Mouse (Mus musculus) cortical plate, adult 2 months (tissue): ENCODE measurements around the gene Cbx2.

ENCODE experiments used
- CTCF ChIP-seq: fragments of 200-500 bp; IDR thresholded peaks from 2 replicates; pipeline ENCODE4 v1.5.1; 2011; ENCODE audit warnings: mild to moderate bottlenecking, control low read depth, low read length; ENCODE audit not compliant: insufficient read depth; ENCODE audit errors: extremely low read depth
- POLR2A ChIP-seq: fragments of 200-500 bp; IDR thresholded peaks from 2 replicates; pipeline ENCODE4 v1.6.1; 2011; ENCODE audit warnings: mild to moderate bottlenecking, low read length, control low read depth; ENCODE audit not compliant: insufficient read depth; ENCODE audit errors: extremely low read depth

DNA sequence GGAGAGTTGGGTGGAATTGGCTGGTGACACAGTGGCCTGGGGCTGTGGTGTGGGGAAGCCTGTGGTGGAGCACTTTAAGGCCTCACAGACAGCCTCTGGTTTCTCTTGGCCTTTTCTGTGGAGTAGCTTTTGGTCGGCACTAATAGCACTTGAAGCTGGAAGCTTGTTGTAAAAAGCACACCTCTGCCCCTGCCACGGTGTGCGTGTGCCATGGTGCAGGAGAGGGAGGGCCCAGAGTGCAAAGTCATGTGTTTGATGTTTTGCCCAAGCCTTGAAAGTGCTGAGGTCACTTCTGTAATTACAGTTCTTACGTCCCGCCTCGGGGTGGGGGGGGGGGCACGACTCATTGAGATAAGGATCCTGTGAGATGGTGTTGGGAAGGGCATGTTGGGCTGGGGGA lies 1.5 kb downstream of the Cbx2 start:
- TF ChIP-seq CTCF (no peak), POLR2A (no peak)
